Mouse (Mus musculus) left cerebral cortex, adult 2 months (tissue): Measurements from ENCODE around the gene Dhcr24. TPM values are rescaled to one million over a fixed set of nuclear protein-coding genes. Genes with fewer than 3 reads are reported as not detected.

Experiments
- DNase-seq, 2 experiments: peaks; one replicate each; pipeline ENCODE4 v3.0.0; 2021 to 2022; ENCODE audit warnings: low spot score in 2 of 2, mixed read lengths in 1 of 2; ENCODE audit errors: extremely low spot score in 1 of 2
- H3K27ac ChIP-seq: fragments of 200-600 bp; 2 replicates; pipeline ENCODE4 v1.8.1; 2022
- H3K4me3 ChIP-seq: fragments of 200-600 bp; 2 replicates; pipeline ENCODE4 v1.8.1; 2022
- CTCF ChIP-seq: fragments of 200-600 bp; IDR thresholded peaks from 2 replicates; pipeline ENCODE4 v1.8.1; 2022; ENCODE audit warnings: antibody characterized with exemption, mild to moderate bottlenecking, moderate library complexity
- intact Hi-C: fragments of 180-260 bp; cut with DNase I; formaldehyde crosslinking; loops from one replicate; pipeline ENCODE4 v1.15.1; 2025
- total RNA-seq, 2 experiments: library from RNA; stranded (reverse); gene quantifications; 2 replicates each; pipeline ENCODE4 v1.2.3; 2021

Dhcr24 gene
- total RNA-seq, 2 experiments from 2014 or later: 85.5 to 87.4 TPM

GRCm38 (mm10) chr4:106539756-106540155, 21.1 kb upstream of the Dhcr24 start:
- DNase-seq: no peak
- intact Hi-C loops: no loop called here
- H3K27ac ChIP-seq: no peak overlapping the region
- TF ChIP-seq CTCF: no peak
- H3K4me3 ChIP-seq: no peak overlapping the region

GRCm38 (mm10) chr4:106541491-106541890, 19.3 kb upstream of the Dhcr24 start:
- Histone ChIP-seq H3K27ac (no peak overlapping the region), H3K4me3 (no peak overlapping the region)
- TF ChIP-seq CTCF: no peak
- no peak for DNase-seq
- intact Hi-C loops: no loop called here

DNA sequence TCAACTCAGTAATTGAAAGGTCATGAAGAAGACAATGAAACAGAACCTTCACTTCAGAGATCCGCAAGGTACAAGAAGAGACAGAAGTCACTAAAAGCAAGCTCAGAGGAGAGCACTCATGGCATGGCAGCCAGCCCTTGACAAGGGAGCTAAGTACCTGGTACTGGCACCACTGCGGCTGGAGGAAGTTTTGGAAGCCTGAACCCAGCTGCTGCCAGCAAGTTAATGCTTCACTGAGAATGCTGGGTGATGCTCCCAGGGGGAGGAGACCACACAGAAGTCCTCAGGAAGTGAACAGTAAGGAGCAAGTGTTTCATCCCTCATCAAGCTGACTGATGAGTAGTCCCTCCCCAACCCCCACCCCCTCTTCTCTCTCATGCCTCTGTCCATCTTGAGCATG, 18.6 kb upstream of the Dhcr24 start:
- intact Hi-C loops: no loop called here
- Histone ChIP-seq H3K4me3 (no peak overlapping the region), H3K27ac (no peak overlapping the region)
- no peak for TF ChIP-seq CTCF
- DNase-seq: no peak

- no peak for DNase-seq
- Histone ChIP-seq H3K27ac (no peak overlapping the region), H3K4me3 (no peak overlapping the region)
- no peak for TF ChIP-seq CTCF
- intact Hi-C loops: no loop called here
Observed at GRCm38 (mm10) chr4:106545817-106546373, 14.9 kb upstream of the Dhcr24 start.

DNA sequence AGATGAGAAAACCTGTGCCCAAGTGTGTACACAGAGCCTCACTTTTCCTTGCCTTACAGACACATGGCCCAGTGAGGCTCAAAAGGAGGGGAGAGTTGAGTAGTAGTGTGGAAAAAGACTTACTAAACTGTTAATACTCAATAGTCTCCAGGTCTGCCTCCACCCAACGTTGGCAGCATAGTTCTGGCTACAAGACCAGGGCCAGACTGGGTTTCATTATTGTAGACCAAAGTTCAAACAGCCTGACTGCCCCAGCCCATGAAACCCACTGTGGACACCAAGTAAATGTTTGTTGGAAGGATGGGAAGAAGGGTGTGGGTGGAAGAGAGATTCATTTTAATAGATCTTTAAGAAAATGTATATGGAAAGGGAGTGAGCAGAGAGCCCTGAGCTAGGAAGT, 13.9 kb upstream of the Dhcr24 start:
- intact Hi-C loops: no loop called here
- DNase-seq: no peak
- TF ChIP-seq CTCF: no peak
- Histone ChIP-seq H3K4me3 (no peak overlapping the region), H3K27ac (no peak overlapping the region)

DNA sequence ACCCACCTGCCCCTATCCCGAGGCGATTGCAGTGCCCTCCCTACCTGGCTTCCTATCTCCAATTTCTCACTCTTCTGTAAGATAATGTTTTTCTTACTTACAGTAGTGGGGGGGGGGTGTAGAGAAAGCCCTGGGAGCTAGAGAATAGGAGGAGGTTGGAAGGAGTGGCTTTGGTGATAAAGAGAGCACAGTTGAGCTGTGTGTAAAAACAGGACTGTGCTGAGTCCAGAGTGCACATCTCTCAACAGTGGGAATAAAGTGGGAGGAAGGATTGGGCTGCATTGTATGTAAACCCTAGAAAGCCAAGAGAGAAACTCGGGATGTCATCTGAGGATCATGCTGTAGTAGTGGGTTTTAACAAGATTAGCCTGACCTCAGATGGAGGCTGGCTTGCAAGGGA, 12.7 kb upstream of the Dhcr24 start:
- Histone ChIP-seq H3K4me3 (no peak overlapping the region), H3K27ac (no peak overlapping the region)
- intact Hi-C loops: no loop called here
- DNase-seq: no peak
- TF ChIP-seq CTCF: no peak

DNA sequence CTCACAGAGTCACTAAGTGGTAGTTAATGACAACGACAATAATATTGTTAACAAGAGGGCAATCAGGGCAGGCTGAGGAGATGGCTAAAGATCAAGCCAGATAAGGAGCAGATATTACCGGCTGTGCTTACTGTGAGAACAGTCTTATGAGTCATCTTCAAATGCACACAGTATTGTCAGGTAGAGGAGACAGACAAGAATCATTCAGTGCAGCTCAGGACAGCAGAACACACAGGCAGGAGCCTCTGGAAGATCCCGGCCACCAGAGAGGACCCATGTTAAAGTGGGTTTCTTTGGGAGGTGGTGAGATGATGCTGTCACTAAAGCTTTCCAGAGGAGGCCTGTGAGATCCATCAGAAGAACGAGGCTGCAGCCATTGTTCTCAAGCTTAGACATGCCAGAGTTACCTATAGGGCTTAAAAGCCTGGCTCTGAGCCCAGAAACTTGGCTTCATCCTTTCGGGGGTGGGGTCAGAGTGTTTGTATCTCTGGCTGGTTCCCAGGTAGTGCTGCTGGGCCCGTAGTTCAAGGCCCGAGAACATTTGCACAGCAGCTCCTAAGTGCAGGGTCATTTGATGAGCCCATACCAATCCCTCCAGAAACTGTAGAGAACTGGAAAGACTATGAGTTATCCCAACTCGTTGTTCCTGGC, 10.2 kb upstream of the Dhcr24 start:
- Histone ChIP-seq H3K4me3 (no peak overlapping the region), H3K27ac (no peak overlapping the region)
- no peak for DNase-seq
- TF ChIP-seq CTCF: no peak
- intact Hi-C loops: no loop called here

GRCm38 (mm10) chr4:106557262-106557661, 3.6 kb upstream of the Dhcr24 start:
- DNase-seq: no peak
- Histone ChIP-seq H3K27ac (no peak overlapping the region), H3K4me3 (no peak overlapping the region)
- intact Hi-C loops: no loop called here
- TF ChIP-seq CTCF: no peak

GRCm38 (mm10) chr4:106557978-106558377, 2.9 kb upstream of the Dhcr24 start:
- Histone ChIP-seq H3K27ac (no peak overlapping the region), H3K4me3 (no peak overlapping the region)
- DNase-seq: no peak
- intact Hi-C loops: no loop called here
- no peak for TF ChIP-seq CTCF

DNA sequence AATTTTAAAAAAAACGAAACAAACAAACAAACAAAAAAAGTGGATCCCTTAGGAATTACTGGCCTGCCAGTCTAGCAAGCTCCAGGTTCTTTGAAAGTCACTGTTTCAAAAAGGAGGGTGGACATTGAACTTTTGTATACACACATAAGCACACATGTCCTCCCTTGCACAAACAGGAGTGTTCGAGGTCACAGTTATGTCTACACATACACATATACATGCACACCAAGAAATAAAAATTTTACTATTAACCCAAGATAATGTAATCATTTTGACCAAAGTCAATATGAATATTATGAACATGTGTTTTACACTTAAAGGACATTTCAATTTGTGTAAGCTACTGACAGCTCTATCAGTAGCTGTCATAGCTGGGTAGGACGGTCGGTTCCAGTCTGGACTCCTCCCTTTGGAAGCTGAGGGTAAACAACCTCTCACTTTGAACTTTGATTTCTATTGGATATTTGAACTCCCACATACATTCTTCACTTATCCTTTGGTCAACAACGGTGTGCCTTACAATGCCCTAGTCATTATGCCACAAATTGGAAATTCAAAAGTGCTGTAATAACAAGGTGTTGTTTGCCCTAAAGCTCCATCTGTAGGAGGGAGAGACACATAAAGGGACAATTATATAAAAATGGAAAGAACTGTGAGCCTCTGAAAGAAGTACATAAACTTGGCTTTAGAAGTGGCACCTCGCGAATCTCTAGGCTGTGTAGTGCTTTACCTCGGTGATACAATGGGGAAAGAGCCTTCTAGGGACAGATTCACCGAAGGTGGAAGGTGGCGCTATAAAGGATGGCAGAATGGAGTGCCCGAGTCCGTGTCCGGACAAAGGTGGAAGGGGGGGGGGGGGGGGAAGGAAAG, 1.3 kb upstream of the Dhcr24 start:
- H3K4me3 ChIP-seq: no peak overlapping the region

DNA sequence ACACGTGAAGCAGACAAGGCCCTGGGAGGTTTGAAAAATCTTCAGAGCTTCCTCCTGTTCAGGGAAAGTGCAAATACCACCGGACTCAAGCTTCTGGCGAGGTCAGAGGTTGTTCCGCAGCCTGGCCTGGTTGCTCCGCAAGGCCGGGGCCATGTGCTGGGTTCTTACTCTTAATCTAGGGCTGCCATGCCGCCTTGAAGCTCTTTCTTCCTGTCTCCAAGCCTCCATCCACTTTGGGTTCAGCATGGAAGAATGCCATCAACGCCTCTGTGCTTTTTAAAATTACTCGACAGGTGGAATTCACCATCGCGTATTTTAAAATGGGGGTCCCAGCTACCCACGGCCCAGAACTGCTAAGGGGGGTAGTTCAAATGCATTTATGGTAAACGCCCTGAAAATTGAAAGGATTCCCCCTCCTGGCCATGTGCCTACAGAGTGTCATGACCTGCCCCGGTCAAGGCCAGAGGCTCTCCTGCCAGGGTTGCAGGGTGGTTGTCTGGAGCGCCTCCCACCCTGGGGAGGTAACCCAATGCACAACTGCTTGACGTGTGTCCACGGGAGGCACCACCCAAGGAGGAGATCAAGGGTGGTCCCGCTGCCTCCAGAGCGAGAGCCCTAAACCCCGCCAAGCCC, 509 bp upstream of the Dhcr24 start:
- peak overlapping the region; percentile 91 for H3K4me3 ChIP-seq
- intact Hi-C loops: no loop called here
- H3K27ac ChIP-seq: peak overlapping the region; percentile 86
- TF ChIP-seq CTCF: no peak
- DNase-seq: no peak

More for the DNA sequence above, 1.3 kb upstream of the Dhcr24 start:
- intact Hi-C loops: no loop called here
- no peak overlapping the region for H3K27ac ChIP-seq
- TF ChIP-seq CTCF: no peak
- DNase-seq: no peak

- no peak overlapping the region for H3K27ac ChIP-seq
- DNase-seq: no peak
- peak overlapping the region; percentile 91 for H3K4me3 ChIP-seq
- intact Hi-C loops: no loop called here
- TF ChIP-seq CTCF: no peak
Observed at GRCm38 (mm10) chr4:106562006-106562405, 1.2 kb downstream of the Dhcr24 start.
